In the genomic region with DNA sequence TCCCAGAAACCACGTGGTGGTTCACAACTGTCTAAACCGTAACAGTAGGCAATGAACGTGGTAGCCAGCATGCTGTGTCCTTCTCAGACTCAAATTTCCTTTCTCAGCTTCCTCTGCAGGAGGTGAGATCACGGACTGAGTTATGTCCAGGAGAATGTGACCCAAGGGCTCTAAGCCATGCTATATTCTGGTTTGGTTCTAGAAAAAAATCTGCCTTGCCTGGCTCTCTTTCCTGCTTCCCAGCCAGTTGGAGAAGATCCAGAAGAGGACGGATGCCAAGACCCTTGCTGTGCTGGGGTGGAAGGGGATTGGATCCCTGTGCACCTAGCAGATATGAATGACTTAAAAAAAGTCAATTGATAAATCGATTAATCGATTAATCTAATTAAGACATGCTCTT, we compare ENCODE assay signal across 13 mouse cellular contexts. TPM values are rescaled to one million over a fixed set of nuclear protein-coding genes. Genes with fewer than 3 reads are reported as not detected.
DNase-seq lines count a peak whose midpoint lies in the region; ATAC-seq lines count a peak whose summit lies in the region.
"Had no signal": no experiment of that assay in that cellular context is flagged by ENCODE, and none has a peak within 500 bp of the region (broad histone marks: within the 10 kb centered on the region; RNA-seq: fewer than 3 reads in every experiment).

No protein-coding gene starts in this region.

- H3K36me3 ChIP-seq in heart, embryonic 15.5 days, result no peaks in the 10 kb centered on the region
- H3K36me3 ChIP-seq: liver, embryonic 15.5 days had no signal

- DNase-seq in adrenal gland, postnatal 14 days, result peak; percentile 60
- DNase-seq in adrenal gland, adult 18-20 months (ENCODE audit: low spot score in 2 of 2), result no peak
- DNase-seq in heart, adult 11 months, result no peak
- DNase-seq in ovary, postnatal 14 days (ENCODE audit: low spot score), result peak; percentile 48
- DNase-seq in ovary, postnatal 10 days (ENCODE audit: low spot score), result no peak
- DNase-seq in skeletal muscle tissue, adult 2 months (ENCODE audit: low read depth, low spot score), result peak; percentile 18
- DNase-seq in embryo, embryonic 11 days, result no peak
- DNase-seq: right cerebral cortex, postnatal 25 days; thymus, postnatal 14 days had no signal

- no peak overlapping the region for H3K4me3 ChIP-seq in heart, embryonic 15.5 days
- H3K4me3 ChIP-seq: liver, embryonic 15.5 days had no signal

- H3K9me3 ChIP-seq in heart, embryonic 15.5 days (replicated peaks), result no peaks in the 10 kb centered on the region
- H3K9me3 ChIP-seq: liver, embryonic 15.5 days had no signal

- H3K4me1 ChIP-seq in heart, embryonic 15.5 days (replicated peaks), result peaks cover 16% of the 10 kb centered on the region
- H3K4me1 ChIP-seq: liver, embryonic 15.5 days had no signal

- no peak overlapping the region for H3K27ac ChIP-seq in heart, embryonic 15.5 days
- H3K27ac ChIP-seq: liver, embryonic 15.5 days had no signal

- H3K4me2 ChIP-seq in heart, embryonic 15.5 days, result no peak overlapping the region
- H3K4me2 ChIP-seq: liver, embryonic 15.5 days had no signal

- 0 out of 2 replicates have a peak, but pooled peaks have one; percentile 25 for ATAC-seq in heart, embryonic 15.5 days (replicated peaks; ENCODE audit: insufficient number of reproducible peaks, insufficient read depth, low FRiP score, low read depth)
- ATAC-seq: forebrain, embryonic 16.5 days had no signal

- H3K27me3 ChIP-seq in heart, embryonic 15.5 days, result no peaks in the 10 kb centered on the region

- H3K9ac ChIP-seq in heart, embryonic 15.5 days, result no peak overlapping the region
- H3K9ac ChIP-seq: liver, embryonic 15.5 days had no signal

- WGBS in heart, embryonic 15.5 days, result 62% methylated on average over 7 of the region's 7 CpGs

RNA-seq across cellular contexts. Expression of a gene that starts 10.4 kb away (rescaled TPM):
- 0.52 and 0.90 TPM in 2 replicates for total RNA-seq in adrenal gland, postnatal 14 days (2021)
- total RNA-seq in adrenal gland, adult 18-20 months (2021), result under 1 TPM; 0.43 to 0.67 TPM
- polyA plus RNA-seq in heart, embryonic 15.5 days (2015; fragmentation: Nextera tagmentation; extraction: Ambion mirVana), result 0.08 and 0.27 TPM in 2 replicates
- polyA plus RNA-seq: forebrain, embryonic 16.5 days had no signal

RNA-seq across cellular contexts. Expression of a gene that starts 55.4 kb away (rescaled TPM):
- 0.48 and 10.5 TPM in 2 replicates for total RNA-seq in adrenal gland, postnatal 14 days (2021)
- under 1 TPM in 1 of 2 experiments, not detected in 1; 0.38 TPM for total RNA-seq in adrenal gland, adult 18-20 months (2021)
- 0.34 and 0.67 TPM in 2 replicates for polyA plus RNA-seq in heart, embryonic 15.5 days (2015; fragmentation: Nextera tagmentation; extraction: Ambion mirVana)
- total RNA-seq: left cerebral cortex, postnatal 14 days had no signal
- polyA plus RNA-seq: forebrain, embryonic 16.5 days had no signal

RNA-seq across cellular contexts. Expression of a gene that starts 58.5 kb away (rescaled TPM):
- 112 and 219 TPM in 2 replicates for total RNA-seq in adrenal gland, postnatal 14 days (2021)
- total RNA-seq in adrenal gland, adult 18-20 months (2021), result 100 to 1,000 TPM in 1 of 2 experiments, 10 to 100 TPM in 1; 74.6 to 150 TPM
- polyA plus RNA-seq in heart, embryonic 15.5 days (2015; fragmentation: Nextera tagmentation; extraction: Ambion mirVana), result 344 and 469 TPM in 2 replicates

Comparison
In these comparisons a context has a peak if more than half of its experiments do, and no peak if none do; other contexts are left out.
1. DNase-seq: peak in adrenal gland, postnatal 14 days (single experiment), ovary, postnatal 14 days (single experiment) and skeletal muscle tissue, adult 2 months (single experiment); none in adrenal gland, adult 18-20 months (0 of 2), heart, adult 11 months (single experiment), ovary, postnatal 10 days (single experiment) and embryo, embryonic 11 days (single experiment).